Mouse (Mus musculus): ENCODE data around the gene Cyp2a12. TPM values are rescaled to one million over a fixed set of nuclear protein-coding genes. Genes with fewer than 3 reads are reported as not detected.
"Not testable (repeated sequence)": the region's sequence is repeated elsewhere in the genome, so short reads cannot be mapped to it uniquely, and the experiment has no call there.

The Cyp2a12 gene
- not detected in 2 replicates for polyA plus RNA-seq (2015; fragmentation: Nextera tagmentation; extraction: Ambion mirVana)

DNA sequence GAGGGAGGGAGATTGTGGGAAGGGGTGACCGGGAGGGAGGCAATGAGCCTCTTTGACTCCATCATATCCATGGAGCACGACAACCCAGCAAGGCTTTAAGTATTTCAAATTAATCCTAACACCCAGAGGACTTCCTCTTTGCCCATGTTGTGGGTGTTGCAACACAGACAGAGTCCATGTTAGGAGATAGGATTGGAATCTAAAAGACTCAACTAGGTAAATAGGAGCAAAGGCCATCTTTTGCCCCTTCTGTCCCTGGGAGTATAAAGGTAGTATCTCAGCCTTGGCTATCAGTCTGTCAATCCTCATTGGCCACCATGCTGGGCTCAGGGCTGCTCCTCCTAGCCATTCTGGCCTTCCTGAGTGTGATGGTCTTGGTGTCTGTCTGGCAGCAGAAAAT lies at the start of gene Cyp2a12:
Cyp2a12 (plus strand) TSS at position 293 of the 400 bp plus-strand sequence.
- ATAC-seq (replicated peaks; ENCODE audit: extremely low read depth, insufficient read depth, low FRiP score), result no peak
- 83% methylated on average over 2 of the region's 2 CpGs for WGBS

GRCm38 (mm10) chr7:26981464-26981863 lies 47.4 kb upstream of the Cyp2a12 start:
- WGBS, result 59% methylated on average over 2 of the region's 2 CpGs
- not testable (repeated sequence) for H3K27ac ChIP-seq (ENCODE audit: low read length); H3K27me3 ChIP-seq (ENCODE audit: control insufficient read depth, insufficient read depth, low read length); H3K36me3 ChIP-seq (ENCODE audit: control insufficient read depth, insufficient read depth); H3K4me3 ChIP-seq (ENCODE audit: low read length); H3K9ac ChIP-seq (ENCODE audit: low read length); H3K4me1 ChIP-seq (ENCODE audit: control insufficient read depth, insufficient read depth, low read length); H3K9me3 ChIP-seq (replicated peaks; ENCODE audit: control insufficient read depth, low read length); ATAC-seq (replicated peaks; ENCODE audit: extremely low read depth, insufficient read depth, low FRiP score); H3K4me2 ChIP-seq (ENCODE audit: low read depth, low read length)

More for the DNA sequence above, at the start of gene Cyp2a12:
- Histone ChIP-seq H3K4me3 (ENCODE audit: low read length) (no peak within 1 kb of the TSS), H3K27me3 (ENCODE audit: control insufficient read depth, insufficient read depth, low read length) (no peaks in the 10 kb centered on the region), H3K36me3 (ENCODE audit: control insufficient read depth, insufficient read depth) (no peaks in the 10 kb centered on the region), H3K9me3 (replicated peaks; ENCODE audit: control insufficient read depth, low read length) (peaks cover 2% of the 10 kb centered on the region; the same call in 1 of the 2 replicates), H3K4me2 (ENCODE audit: low read depth, low read length) (no peak within 1 kb of the TSS), H3K9ac (ENCODE audit: low read length) (no peak within 1 kb of the TSS), H3K4me1 (ENCODE audit: control insufficient read depth, insufficient read depth, low read length) (no peaks in the 10 kb centered on the region), H3K27ac (ENCODE audit: low read length) (no peak within 1 kb of the TSS)

GRCm38 (mm10) chr7:26981937-26982336 lies 46.9 kb upstream of the Cyp2a12 start:
- not testable (repeated sequence) for H3K4me1 ChIP-seq (ENCODE audit: control insufficient read depth, insufficient read depth, low read length); H3K9me3 ChIP-seq (replicated peaks; ENCODE audit: control insufficient read depth, low read length); H3K27me3 ChIP-seq (ENCODE audit: control insufficient read depth, insufficient read depth, low read length); H3K4me3 ChIP-seq (ENCODE audit: low read length); H3K36me3 ChIP-seq (ENCODE audit: control insufficient read depth, insufficient read depth); H3K27ac ChIP-seq (ENCODE audit: low read length); H3K4me2 ChIP-seq (ENCODE audit: low read depth, low read length); H3K9ac ChIP-seq (ENCODE audit: low read length); ATAC-seq (replicated peaks; ENCODE audit: extremely low read depth, insufficient read depth, low FRiP score)
- 77% methylated on average over 1 of the region's 1 CpGs for WGBS

- ATAC-seq (replicated peaks; ENCODE audit: extremely low read depth, insufficient read depth, low FRiP score), result no peak
- WGBS, result 38% methylated on average over 1 of the region's 1 CpGs
- no peak overlapping the region for H3K4me2 ChIP-seq (ENCODE audit: low read depth, low read length)
Observed at GRCm38 (mm10) chr7:26982551-26982950, 46.3 kb upstream of the Cyp2a12 start.

GRCm38 (mm10) chr7:26983151-26983550 lies 45.7 kb upstream of the Cyp2a12 start:
- WGBS, result 33% methylated on average over 1 of the region's 1 CpGs

More at GRCm38 (mm10) chr7:26982551-26982950, 46.3 kb upstream of the Cyp2a12 start:
- Histone ChIP-seq H3K9me3 (replicated peaks; ENCODE audit: control insufficient read depth, low read length) (no peaks in the 10 kb centered on the region), H3K4me3 (ENCODE audit: low read length) (no peak overlapping the region), H3K27me3 (ENCODE audit: control insufficient read depth, insufficient read depth, low read length) (no peaks in the 10 kb centered on the region), H3K36me3 (ENCODE audit: control insufficient read depth, insufficient read depth) (no peaks in the 10 kb centered on the region), H3K9ac (ENCODE audit: low read length) (no peak overlapping the region), H3K4me1 (ENCODE audit: control insufficient read depth, insufficient read depth, low read length) (no peaks in the 10 kb centered on the region), H3K27ac (ENCODE audit: low read length) (no peak overlapping the region)

DNA sequence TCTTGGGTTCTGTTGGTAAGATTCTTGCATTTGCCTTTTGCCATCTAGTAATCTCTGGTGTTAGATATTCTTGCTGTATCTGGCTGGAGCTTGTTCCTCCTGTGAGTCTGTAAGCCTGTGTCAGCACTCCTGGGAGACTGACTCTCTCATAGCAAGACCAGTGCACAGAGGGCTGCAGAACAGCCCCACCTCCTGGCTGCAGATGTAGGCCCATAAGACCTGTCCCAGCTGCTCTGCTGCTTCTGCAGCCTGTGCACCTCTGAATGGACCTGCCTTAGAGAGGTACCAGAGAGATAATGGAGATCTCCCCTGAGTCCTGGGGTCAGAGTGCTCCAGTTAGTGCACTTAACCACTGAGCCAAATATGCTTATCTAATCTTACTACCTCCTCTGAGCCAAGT lies 2.3 kb upstream of the Cyp2a12 start:
- H3K9ac ChIP-seq (ENCODE audit: low read length); H3K4me1 ChIP-seq (ENCODE audit: control insufficient read depth, insufficient read depth, low read length); H3K27me3 ChIP-seq (ENCODE audit: control insufficient read depth, insufficient read depth, low read length); H3K9me3 ChIP-seq (replicated peaks; ENCODE audit: control insufficient read depth, low read length); ATAC-seq (replicated peaks; ENCODE audit: extremely low read depth, insufficient read depth, low FRiP score); H3K4me3 ChIP-seq (ENCODE audit: low read length); H3K4me2 ChIP-seq (ENCODE audit: low read depth, low read length); H3K27ac ChIP-seq (ENCODE audit: low read length); H3K36me3 ChIP-seq (ENCODE audit: control insufficient read depth, insufficient read depth): not testable (repeated sequence)

More at GRCm38 (mm10) chr7:26983151-26983550, 45.7 kb upstream of the Cyp2a12 start:
- H3K4me2 ChIP-seq (ENCODE audit: low read depth, low read length); H3K27me3 ChIP-seq (ENCODE audit: control insufficient read depth, insufficient read depth, low read length); H3K27ac ChIP-seq (ENCODE audit: low read length); H3K4me1 ChIP-seq (ENCODE audit: control insufficient read depth, insufficient read depth, low read length); H3K9me3 ChIP-seq (replicated peaks; ENCODE audit: control insufficient read depth, low read length); H3K36me3 ChIP-seq (ENCODE audit: control insufficient read depth, insufficient read depth); H3K4me3 ChIP-seq (ENCODE audit: low read length); H3K9ac ChIP-seq (ENCODE audit: low read length); ATAC-seq (replicated peaks; ENCODE audit: extremely low read depth, insufficient read depth, low FRiP score): not testable (repeated sequence)

GRCm38 (mm10) chr7:27048886-27049285 lies 20.0 kb downstream of the Cyp2a12 start:
- H3K9ac ChIP-seq (ENCODE audit: low read length); H3K9me3 ChIP-seq (replicated peaks; ENCODE audit: control insufficient read depth, low read length); H3K36me3 ChIP-seq (ENCODE audit: control insufficient read depth, insufficient read depth); H3K4me3 ChIP-seq (ENCODE audit: low read length); H3K4me1 ChIP-seq (ENCODE audit: control insufficient read depth, insufficient read depth, low read length); ATAC-seq (replicated peaks; ENCODE audit: extremely low read depth, insufficient read depth, low FRiP score); H3K27me3 ChIP-seq (ENCODE audit: control insufficient read depth, insufficient read depth, low read length); H3K4me2 ChIP-seq (ENCODE audit: low read depth, low read length); H3K27ac ChIP-seq (ENCODE audit: low read length): not testable (repeated sequence)
- 38% methylated on average over 1 of the region's 1 CpGs for WGBS

GRCm38 (mm10) chr7:27059333-27059732 lies 30.5 kb downstream of the Cyp2a12 start:
- not testable (repeated sequence) for H3K36me3 ChIP-seq (ENCODE audit: control insufficient read depth, insufficient read depth); H3K9me3 ChIP-seq (replicated peaks; ENCODE audit: control insufficient read depth, low read length); H3K27ac ChIP-seq (ENCODE audit: low read length); H3K27me3 ChIP-seq (ENCODE audit: control insufficient read depth, insufficient read depth, low read length); H3K4me3 ChIP-seq (ENCODE audit: low read length); H3K4me1 ChIP-seq (ENCODE audit: control insufficient read depth, insufficient read depth, low read length); H3K9ac ChIP-seq (ENCODE audit: low read length); H3K4me2 ChIP-seq (ENCODE audit: low read depth, low read length); ATAC-seq (replicated peaks; ENCODE audit: extremely low read depth, insufficient read depth, low FRiP score)
- WGBS, result 77% methylated on average over 2 of the region's 2 CpGs

GRCm38 (mm10) chr7:27059896-27060295 lies 31.0 kb downstream of the Cyp2a12 start:
- not testable (repeated sequence) for H3K4me2 ChIP-seq (ENCODE audit: low read depth, low read length); H3K9me3 ChIP-seq (replicated peaks; ENCODE audit: control insufficient read depth, low read length); H3K27ac ChIP-seq (ENCODE audit: low read length); ATAC-seq (replicated peaks; ENCODE audit: extremely low read depth, insufficient read depth, low FRiP score); H3K36me3 ChIP-seq (ENCODE audit: control insufficient read depth, insufficient read depth); H3K9ac ChIP-seq (ENCODE audit: low read length); H3K27me3 ChIP-seq (ENCODE audit: control insufficient read depth, insufficient read depth, low read length); H3K4me1 ChIP-seq (ENCODE audit: control insufficient read depth, insufficient read depth, low read length); H3K4me3 ChIP-seq (ENCODE audit: low read length)

GRCm38 (mm10) chr7:27078641-27079040 lies 49.8 kb downstream of the Cyp2a12 start:
- no peak for ATAC-seq (replicated peaks; ENCODE audit: extremely low read depth, insufficient read depth, low FRiP score)
- no peak overlapping the region for H3K4me3 ChIP-seq (ENCODE audit: low read length)
- no peaks in the 10 kb centered on the region for H3K9me3 ChIP-seq (replicated peaks; ENCODE audit: control insufficient read depth, low read length)
- no peak overlapping the region for H3K27ac ChIP-seq (ENCODE audit: low read length)
- no peak overlapping the region for H3K9ac ChIP-seq (ENCODE audit: low read length)
- H3K36me3 ChIP-seq (ENCODE audit: control insufficient read depth, insufficient read depth), result no peaks in the 10 kb centered on the region
- no peaks in the 10 kb centered on the region for H3K27me3 ChIP-seq (ENCODE audit: control insufficient read depth, insufficient read depth, low read length)
- H3K4me1 ChIP-seq (ENCODE audit: control insufficient read depth, insufficient read depth, low read length), result no peaks in the 10 kb centered on the region
- no peak overlapping the region for H3K4me2 ChIP-seq (ENCODE audit: low read depth, low read length)
- WGBS, result 54% methylated on average over 1 of the region's 1 CpGs

Data from heart, embryonic 16.5 days (tissue).